Mouse (Mus musculus) embryonic facial prominence, embryonic 11.5 days (tissue): ENCODE results near the gene Asic2. TPM values are rescaled to one million over a fixed set of nuclear protein-coding genes. Genes with fewer than 3 reads are reported as not detected.

Source experiments
- ATAC-seq: fragments of 200-750 bp; cut with Nextera tagmentation; replicated peaks from 2 replicates; pipeline ENCODE4 v1.8.0; 2017; ENCODE audit warnings: low read depth; ENCODE audit not compliant: insufficient number of reproducible peaks, low FRiP score, low TSS enrichment
- DNase-seq: peaks from one replicate; pipeline ENCODE4 v3.0.0-alpha.2; 2015; ENCODE audit warnings: low spot score
- H3K27ac ChIP-seq: fragments of 300-500 bp; sonication (generic); replicated peaks from 2 replicates; pipeline ENCODE4 v1.5.1; 2014; ENCODE audit warnings: mild to moderate bottlenecking, low read depth, low read length, control low read depth
- H3K27me3 ChIP-seq: fragments of 300-500 bp; sonication (generic); 2 replicates; pipeline ENCODE4 v1.6.1; 2014; ENCODE audit warnings: mild to moderate bottlenecking, low read length, moderate library complexity, mixed read lengths; ENCODE audit not compliant: control insufficient read depth, insufficient read depth
- H3K36me3 ChIP-seq: fragments of 300-500 bp; sonication (generic); replicated peaks from 2 replicates; pipeline ENCODE4 v1.6.1; 2014; ENCODE audit warnings: low read depth, mild to moderate bottlenecking, low read length, moderate library complexity, mixed read lengths; ENCODE audit not compliant: control insufficient read depth, insufficient read depth
- H3K4me1 ChIP-seq: fragments of 300-500 bp; sonication (generic); 2 replicates; pipeline ENCODE4 v1.6.1; 2014; ENCODE audit warnings: low read length, mixed read lengths; ENCODE audit not compliant: control insufficient read depth, insufficient read depth
- H3K4me2 ChIP-seq: fragments of 300-500 bp; sonication (generic); 2 replicates; pipeline ENCODE4 v1.6.1; 2014; ENCODE audit warnings: low read depth, mild to moderate bottlenecking, control low read depth, low read length, moderate library complexity
- H3K4me3 ChIP-seq: fragments of 300-500 bp; sonication (generic); 2 replicates; pipeline ENCODE4 v1.5.1; 2014; ENCODE audit warnings: low read depth, low read length, control low read depth
- H3K9ac ChIP-seq: fragments of 300-500 bp; sonication (generic); replicated peaks from 2 replicates; pipeline ENCODE4 v1.6.1; 2014; ENCODE audit warnings: mild to moderate bottlenecking, control low read depth, low read length
- H3K9me3 ChIP-seq: fragments of 300-500 bp; sonication (generic); replicated peaks from 2 replicates; pipeline ENCODE4 v1.6.1; 2016; ENCODE audit warnings: mild to moderate bottlenecking, low read length, inconsistent platforms, mixed read lengths; ENCODE audit not compliant: control insufficient read depth
- WGBS: fragments of 180-500 bp; shearing (Covaris S2); extraction: QIAGEN DNeasy Blood & Tissue Kit; methylation state at CpG from one replicate; pipeline ENCODE4 v1.1.7; 2014; 5-methylcytosine and 5-hydroxymethylcytosine counted together
- polyA plus RNA-seq: library from polyadenylated mRNA; unstranded; fragments of >200 nt; fragmentation: Nextera tagmentation; extraction: Ambion mirVana; gene quantifications from 2 replicates; pipeline ENCODE4 v1.2.1, GENCODE M21; 2014

Gene Asic2
- polyA plus RNA-seq, 1 experiment from 2014 or later, result 0.46 TPM

- H3K4me1 ChIP-seq, result no peaks in the 10 kb centered on the region
- H3K9ac ChIP-seq, result no peak overlapping the region
- H3K36me3 ChIP-seq, result no peaks in the 10 kb centered on the region
- H3K27me3 ChIP-seq, result no peaks in the 10 kb centered on the region
- ATAC-seq, result no peak
- no peak overlapping the region for H3K4me2 ChIP-seq
- 81% methylated on average over 6 of the region's 6 CpGs for WGBS
- no peak overlapping the region for H3K27ac ChIP-seq
- H3K9me3 ChIP-seq, result no peaks in the 10 kb centered on the region
- no peak overlapping the region for H3K4me3 ChIP-seq
- DNase-seq, result no peak
Measured at GRCm38 (mm10) chr11:80973976-80974375, 994.3 kb downstream of the Asic2 start.

GRCm38 (mm10) chr11:80973273-80973672 is 995.0 kb downstream of the Asic2 start:
- Histone ChIP-seq H3K4me3 (no peak overlapping the region), H3K9me3 (no peaks in the 10 kb centered on the region), H3K27me3 (no peaks in the 10 kb centered on the region), H3K27ac (no peak overlapping the region), H3K9ac (no peak overlapping the region), H3K4me2 (no peak overlapping the region), H3K4me1 (no peaks in the 10 kb centered on the region), H3K36me3 (no peaks in the 10 kb centered on the region)
- 91% methylated on average over 8 of the region's 8 CpGs for WGBS
- DNase-seq (no peak), ATAC-seq (no peak)

GRCm38 (mm10) chr11:80967544-80967943 is 1000.7 kb downstream of the Asic2 start:
- Histone ChIP-seq H3K9ac (no peak overlapping the region), H3K27ac (no peak overlapping the region), H3K4me2 (no peak overlapping the region), H3K27me3 (no peaks in the 10 kb centered on the region), H3K9me3 (no peaks in the 10 kb centered on the region), H3K36me3 (no peaks in the 10 kb centered on the region), H3K4me3 (no peak overlapping the region), H3K4me1 (no peaks in the 10 kb centered on the region)
- ATAC-seq (no peak), DNase-seq (no peak)
- WGBS, result 55% methylated on average over 5 of the region's 5 CpGs

GRCm38 (mm10) chr11:80966040-80966439 is 1002.2 kb downstream of the Asic2 start:
- Histone ChIP-seq H3K4me2 (no peak overlapping the region), H3K9me3 (no peaks in the 10 kb centered on the region), H3K4me1 (no peaks in the 10 kb centered on the region), H3K4me3 (no peak overlapping the region), H3K27ac (no peak overlapping the region), H3K9ac (no peak overlapping the region), H3K36me3 (no peaks in the 10 kb centered on the region), H3K27me3 (no peaks in the 10 kb centered on the region)
- ATAC-seq (no peak), DNase-seq (no peak)
- 57% methylated on average over 3 of the region's 3 CpGs for WGBS

- no peak for ATAC-seq
- WGBS, result 80% methylated on average over 1 of the region's 1 CpGs
- Histone ChIP-seq H3K4me3 (no peak overlapping the region), H3K27me3 (no peaks in the 10 kb centered on the region), H3K4me1 (no peaks in the 10 kb centered on the region), H3K27ac (no peak overlapping the region), H3K9me3 (no peaks in the 10 kb centered on the region), H3K36me3 (no peaks in the 10 kb centered on the region), H3K4me2 (no peak overlapping the region), H3K9ac (no peak overlapping the region)
- DNase-seq, result no peak
Measured at GRCm38 (mm10) chr11:80961326-80961725, 1006.9 kb downstream of the Asic2 start.

GRCm38 (mm10) chr11:80958086-80958671 is 1010.1 kb downstream of the Asic2 start:
- Histone ChIP-seq H3K27me3 (no peaks in the 10 kb centered on the region), H3K4me1 (no peaks in the 10 kb centered on the region), H3K36me3 (no peaks in the 10 kb centered on the region), H3K4me3 (no peak overlapping the region), H3K9ac (no peak overlapping the region), H3K4me2 (no peak overlapping the region), H3K9me3 (no peaks in the 10 kb centered on the region), H3K27ac (no peak overlapping the region)
- ATAC-seq (no peak), DNase-seq (no peak)
- 6% methylated on average over 16 of the region's 16 CpGs for WGBS

- Histone ChIP-seq H3K27me3 (no peaks in the 10 kb centered on the region), H3K27ac (no peak overlapping the region), H3K4me3 (no peak overlapping the region), H3K9ac (no peak overlapping the region), H3K4me2 (no peak overlapping the region), H3K9me3 (no peaks in the 10 kb centered on the region), H3K36me3 (no peaks in the 10 kb centered on the region), H3K4me1 (no peaks in the 10 kb centered on the region)
- ATAC-seq (no peak), DNase-seq (no peak)
- 90% methylated on average over 6 of the region's 6 CpGs for WGBS
Measured at GRCm38 (mm10) chr11:80955915-80956314, 1012.3 kb downstream of the Asic2 start.

- Histone ChIP-seq H3K36me3 (no peaks in the 10 kb centered on the region), H3K4me3 (no peak overlapping the region), H3K4me1 (no peaks in the 10 kb centered on the region), H3K27ac (no peak overlapping the region), H3K27me3 (no peaks in the 10 kb centered on the region), H3K9me3 (no peaks in the 10 kb centered on the region), H3K9ac (no peak overlapping the region), H3K4me2 (no peak overlapping the region)
- DNase-seq (no peak), ATAC-seq (no peak)
- 80% methylated on average over 8 of the region's 8 CpGs for WGBS
Measured at GRCm38 (mm10) chr11:80954147-80954546, 1014.1 kb downstream of the Asic2 start.
